Mouse (Mus musculus) stomach, embryonic 14.5 days (tissue): ENCODE data around the gene Sez6l. TPM values are rescaled to one million over a fixed set of nuclear protein-coding genes. Genes with fewer than 3 reads are reported as not detected.

ENCODE experiments used
- ATAC-seq: fragments of 200-750 bp; cut with Nextera tagmentation; 2 replicates; pipeline ENCODE4 v1.8.0; 2017; ENCODE audit warnings: low read depth, moderate TSS enrichment; ENCODE audit not compliant: insufficient number of reproducible peaks, insufficient read depth, low FRiP score
- H3K27ac ChIP-seq: fragments of 300-500 bp; sonication (generic); 2 replicates; pipeline ENCODE4 v1.5.1; 2014; ENCODE audit warnings: mild to moderate bottlenecking, low read length, moderate library complexity, mixed read lengths
- H3K27me3 ChIP-seq: fragments of 300-500 bp; sonication (generic); 2 replicates; pipeline ENCODE4 v1.6.1; 2014; ENCODE audit warnings: low read length, control low read depth, mixed read lengths; ENCODE audit not compliant: control insufficient read depth, insufficient read depth
- H3K36me3 ChIP-seq: fragments of 300-500 bp; sonication (generic); 2 replicates; pipeline ENCODE4 v1.6.1; 2014; ENCODE audit warnings: mild to moderate bottlenecking, control low read depth, low read length, moderate library complexity, mixed read lengths; ENCODE audit not compliant: control insufficient read depth, insufficient read depth
- H3K4me1 ChIP-seq: fragments of 300-500 bp; sonication (generic); 2 replicates; pipeline ENCODE4 v1.6.1; 2014; ENCODE audit warnings: low read length, control low read depth, mixed read lengths; ENCODE audit not compliant: control insufficient read depth, insufficient read depth
- H3K4me2 ChIP-seq: fragments of 300-500 bp; sonication (generic); replicated peaks from 2 replicates; pipeline ENCODE4 v1.6.1; 2014; ENCODE audit warnings: low read depth, low read length, control low read depth
- H3K4me3 ChIP-seq: fragments of 300-500 bp; sonication (generic); 2 replicates; pipeline ENCODE4 v1.5.1; 2014; ENCODE audit warnings: low read depth, low read length, control low read depth
- H3K9ac ChIP-seq: fragments of 300-500 bp; sonication (generic); replicated peaks from 2 replicates; pipeline ENCODE4 v1.6.1; 2014; ENCODE audit warnings: low read depth, mild to moderate bottlenecking, control low read depth, low read length, moderate library complexity, mixed read lengths
- H3K9me3 ChIP-seq: fragments of 300-500 bp; sonication (generic); 2 replicates; pipeline ENCODE4 v1.6.1; 2016; ENCODE audit warnings: low read depth, low read length, control low read depth; ENCODE audit not compliant: control insufficient read depth
- WGBS: fragments of 180-500 bp; shearing (Covaris S2); extraction: QIAGEN DNeasy Blood & Tissue Kit; methylation state at CpG from one replicate; pipeline ENCODE4 v1.1.7; 2014; 5-methylcytosine and 5-hydroxymethylcytosine counted together
- polyA plus RNA-seq: library from polyadenylated mRNA; unstranded; fragments of >200 nt; fragmentation: Nextera tagmentation; extraction: Ambion mirVana; gene quantifications from 2 replicates; pipeline ENCODE4 v1.2.1, GENCODE M21; 2014

The Sez6l gene
- 2.3 and 2.6 TPM in 2 replicates for polyA plus RNA-seq

DNA sequence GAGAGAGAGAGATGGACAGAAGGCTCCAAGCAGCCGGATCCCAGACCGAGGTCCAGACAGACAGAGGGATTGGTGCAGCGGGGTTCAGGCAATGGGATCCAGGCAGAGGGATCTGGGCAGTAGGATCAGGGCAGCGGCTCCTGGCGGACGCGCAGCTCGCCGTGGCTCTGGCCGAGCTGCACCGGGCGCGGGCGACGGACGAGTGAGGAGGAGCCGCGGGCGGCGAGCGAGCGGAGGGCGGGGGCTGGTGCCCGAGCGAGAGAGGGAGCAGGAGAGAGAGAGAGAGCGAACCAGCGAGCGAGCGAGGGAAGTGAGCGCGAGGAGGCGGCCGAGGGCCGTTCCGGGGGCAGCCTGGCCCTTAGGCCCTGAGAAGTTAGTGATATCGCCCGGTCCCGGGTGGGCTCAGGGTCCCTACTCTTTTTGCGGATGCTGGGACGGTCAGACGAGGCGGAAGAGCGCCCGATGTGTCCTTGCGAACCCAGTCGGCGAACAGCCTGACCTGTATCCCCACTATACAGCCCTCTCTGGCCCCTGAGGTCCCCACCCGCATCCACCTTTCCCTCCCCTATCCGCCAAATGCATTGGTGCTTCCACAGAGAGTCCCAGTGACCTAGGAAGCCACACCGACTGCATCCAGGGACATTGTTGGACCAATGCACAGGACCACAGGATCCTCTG lies at the start of gene Sez6l:
Gene Sez6l, minus strand, starts transcription at position 193 of the 678 bp plus-strand sequence.
- Histone ChIP-seq H3K4me3 (peak within 1 kb of the TSS; percentile 35), H3K36me3 (no peaks in the 10 kb centered on the region), H3K4me1 (peaks cover 7% of the 10 kb centered on the region; the same call in 1 of the 2 replicates), H3K27ac (no peak within 1 kb of the TSS), H3K27me3 (peaks cover 27% of the 10 kb centered on the region), H3K9ac (no peak within 1 kb of the TSS), H3K4me2 (peak within 1 kb of the TSS; percentile 63), H3K9me3 (no peaks in the 10 kb centered on the region)
- ATAC-seq, result peak; percentile 39; the same call in 1 of the 2 replicates
- WGBS, result under 1% methylated on average over 49 of the region's 50 CpGs

DNA sequence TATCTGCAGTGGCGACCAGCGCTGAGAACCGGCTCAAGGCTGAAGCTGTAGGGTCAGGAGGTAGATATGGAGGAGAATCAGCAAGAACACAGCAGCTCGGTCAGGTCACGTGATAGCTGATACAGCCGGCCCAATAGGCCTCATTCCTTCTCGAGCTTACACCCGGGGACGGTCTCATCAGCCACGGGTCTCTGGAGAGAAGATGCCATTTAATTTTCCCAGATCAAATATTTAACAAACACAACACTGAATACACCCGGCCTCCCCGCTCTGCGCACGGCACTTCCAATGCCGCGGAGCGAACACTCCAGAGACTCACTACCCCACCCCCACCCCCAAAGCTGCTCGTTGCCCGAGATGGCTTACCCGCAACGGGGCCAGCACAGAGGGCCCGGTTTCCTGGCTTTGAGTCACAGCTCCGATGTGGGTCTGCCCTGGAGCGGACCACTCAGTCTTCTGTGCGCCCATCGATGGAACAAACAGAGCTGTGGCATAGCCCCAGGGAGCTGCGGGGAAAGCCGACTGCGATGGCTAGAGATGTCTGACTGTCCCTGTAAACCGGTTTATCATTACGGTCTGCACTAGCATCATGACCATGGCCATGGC lies 48.7 kb upstream of the Sez6l start:
- no peak overlapping the region for H3K4me3 ChIP-seq
- ATAC-seq, result no peak

DNA sequence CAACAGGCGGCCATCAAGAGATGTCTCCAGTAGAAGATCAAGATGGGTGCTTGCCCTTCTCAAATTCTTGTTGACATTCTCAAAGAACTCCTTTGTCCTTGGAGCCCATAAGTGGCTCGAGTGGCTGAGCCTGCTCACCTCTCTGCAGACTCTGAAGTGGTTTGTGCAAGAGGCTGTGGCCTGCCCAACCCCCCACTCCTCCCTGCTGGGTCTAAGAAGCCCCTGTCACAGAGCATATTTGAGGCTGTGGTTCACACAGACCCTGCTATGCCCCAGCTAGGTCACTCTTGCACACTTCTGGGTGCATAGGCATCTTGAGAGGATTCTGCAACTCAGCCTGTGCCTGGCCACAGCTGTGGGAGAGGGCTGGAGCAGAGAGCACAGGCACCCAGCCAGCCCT lies 46.0 kb upstream of the Sez6l start:
- no peaks in the 10 kb centered on the region for H3K9me3 ChIP-seq
- H3K4me3 ChIP-seq, result no peak overlapping the region
- no peaks in the 10 kb centered on the region for H3K4me1 ChIP-seq
- no peaks in the 10 kb centered on the region for H3K36me3 ChIP-seq
- ATAC-seq, result no peak
- H3K9ac ChIP-seq, result no peak overlapping the region
- no peaks in the 10 kb centered on the region for H3K27me3 ChIP-seq
- no peak overlapping the region for H3K27ac ChIP-seq
- WGBS, result 38% methylated on average over 2 of the region's 2 CpGs
- no peak overlapping the region for H3K4me2 ChIP-seq

More for the DNA sequence above, 48.7 kb upstream of the Sez6l start:
- no peaks in the 10 kb centered on the region for H3K4me1 ChIP-seq
- WGBS, result 43% methylated on average over 31 of the region's 31 CpGs
- no peak overlapping the region for H3K9ac ChIP-seq
- H3K27ac ChIP-seq, result no peak overlapping the region
- H3K4me2 ChIP-seq, result peak overlapping the region; percentile 31; the same call in 1 of the 2 replicates
- no peaks in the 10 kb centered on the region for H3K9me3 ChIP-seq
- H3K27me3 ChIP-seq, result no peaks in the 10 kb centered on the region
- H3K36me3 ChIP-seq, result no peaks in the 10 kb centered on the region

DNA sequence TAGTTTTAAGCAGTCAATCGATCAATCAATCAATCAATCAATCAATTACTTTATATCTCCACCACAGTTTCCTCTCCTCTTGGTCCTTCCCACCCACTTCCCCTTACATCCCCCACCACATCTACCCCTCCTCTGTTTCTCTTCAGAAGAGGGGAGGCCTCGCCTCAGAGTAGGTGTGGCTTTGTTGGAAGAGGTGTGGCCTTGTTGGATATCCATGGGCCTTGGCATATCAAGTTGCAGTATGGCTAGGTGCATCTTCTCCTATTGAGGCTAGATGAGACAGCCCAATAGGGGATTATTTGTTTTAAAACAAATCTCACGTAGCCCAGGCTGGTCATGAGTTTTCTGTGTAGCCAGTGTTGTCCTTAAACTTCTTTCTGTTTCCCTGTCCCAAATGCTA lies 43.3 kb upstream of the Sez6l start:
- no peak overlapping the region for H3K4me2 ChIP-seq
- H3K9ac ChIP-seq, result no peak overlapping the region
- no peaks in the 10 kb centered on the region for H3K36me3 ChIP-seq
- 50% methylated on average over 3 of the region's 3 CpGs for WGBS
- ATAC-seq, result no peak
- no peak overlapping the region for H3K4me3 ChIP-seq
- no peaks in the 10 kb centered on the region for H3K4me1 ChIP-seq
- no peaks in the 10 kb centered on the region for H3K27me3 ChIP-seq
- H3K9me3 ChIP-seq, result no peaks in the 10 kb centered on the region
- H3K27ac ChIP-seq, result no peak overlapping the region

DNA sequence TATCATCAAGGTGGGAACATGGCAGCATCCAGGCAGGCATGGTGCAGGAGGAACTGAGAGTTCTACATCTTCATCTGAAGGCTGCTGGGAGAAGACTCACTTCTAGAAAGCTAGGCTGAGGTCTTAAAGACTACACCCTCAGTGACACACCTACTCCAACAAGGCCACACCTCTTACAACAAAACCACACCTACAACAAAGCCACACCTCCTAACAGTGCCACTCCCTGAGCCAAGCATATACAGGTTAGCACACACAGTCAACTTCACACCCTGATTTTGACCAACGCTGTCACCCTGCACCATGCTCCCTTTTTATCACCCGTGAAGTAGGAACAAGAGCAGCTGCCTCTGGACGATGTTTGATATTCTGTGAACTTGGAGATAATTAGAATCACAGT lies 42.4 kb upstream of the Sez6l start:
- 79% methylated on average over 3 of the region's 3 CpGs for WGBS
- no peaks in the 10 kb centered on the region for H3K36me3 ChIP-seq
- H3K27me3 ChIP-seq, result no peaks in the 10 kb centered on the region
- no peak for ATAC-seq
- H3K9me3 ChIP-seq, result no peaks in the 10 kb centered on the region
- H3K4me1 ChIP-seq, result no peaks in the 10 kb centered on the region
- H3K9ac ChIP-seq, result no peak overlapping the region
- no peak overlapping the region for H3K27ac ChIP-seq
- no peak overlapping the region for H3K4me3 ChIP-seq
- no peak overlapping the region for H3K4me2 ChIP-seq

DNA sequence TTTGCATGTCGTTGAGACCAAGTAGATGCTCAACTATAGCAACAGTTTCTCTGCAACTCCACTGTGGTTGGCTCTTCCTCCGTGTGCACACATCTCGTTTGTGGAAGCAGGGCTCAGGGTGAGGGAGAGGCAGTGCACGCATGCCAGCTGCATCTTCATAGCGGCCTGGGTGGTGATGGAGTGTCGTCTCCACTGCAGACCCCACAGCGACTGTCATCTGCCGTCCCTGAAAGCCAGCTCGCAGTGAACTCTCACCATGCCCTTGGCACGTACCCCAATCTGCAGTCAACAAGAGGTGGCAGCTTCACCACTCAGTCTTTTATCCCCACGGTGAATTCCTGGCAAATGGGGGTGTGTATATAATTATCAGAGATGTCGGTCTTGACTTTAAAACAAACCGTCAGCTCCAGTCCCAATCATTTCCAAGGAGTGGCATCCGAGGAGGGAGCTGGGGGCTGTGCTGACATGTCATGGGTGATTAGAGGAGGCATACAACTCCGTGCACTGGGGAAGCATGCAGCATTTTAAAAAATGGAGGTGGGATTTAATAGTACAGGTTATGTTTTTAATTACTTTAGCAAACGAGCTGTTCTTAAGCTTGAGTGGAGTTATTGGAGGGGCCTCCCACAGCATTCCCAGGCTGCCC lies 40.7 kb upstream of the Sez6l start:
- H3K4me1 ChIP-seq, result no peaks in the 10 kb centered on the region
- no peaks in the 10 kb centered on the region for H3K9me3 ChIP-seq
- ATAC-seq, result no peak
- H3K36me3 ChIP-seq, result no peaks in the 10 kb centered on the region
- no peak overlapping the region for H3K9ac ChIP-seq
- H3K27ac ChIP-seq, result no peak overlapping the region
- H3K27me3 ChIP-seq, result no peaks in the 10 kb centered on the region
- no peak overlapping the region for H3K4me3 ChIP-seq
- WGBS, result 72% methylated on average over 16 of the region's 16 CpGs
- no peak overlapping the region for H3K4me2 ChIP-seq

DNA sequence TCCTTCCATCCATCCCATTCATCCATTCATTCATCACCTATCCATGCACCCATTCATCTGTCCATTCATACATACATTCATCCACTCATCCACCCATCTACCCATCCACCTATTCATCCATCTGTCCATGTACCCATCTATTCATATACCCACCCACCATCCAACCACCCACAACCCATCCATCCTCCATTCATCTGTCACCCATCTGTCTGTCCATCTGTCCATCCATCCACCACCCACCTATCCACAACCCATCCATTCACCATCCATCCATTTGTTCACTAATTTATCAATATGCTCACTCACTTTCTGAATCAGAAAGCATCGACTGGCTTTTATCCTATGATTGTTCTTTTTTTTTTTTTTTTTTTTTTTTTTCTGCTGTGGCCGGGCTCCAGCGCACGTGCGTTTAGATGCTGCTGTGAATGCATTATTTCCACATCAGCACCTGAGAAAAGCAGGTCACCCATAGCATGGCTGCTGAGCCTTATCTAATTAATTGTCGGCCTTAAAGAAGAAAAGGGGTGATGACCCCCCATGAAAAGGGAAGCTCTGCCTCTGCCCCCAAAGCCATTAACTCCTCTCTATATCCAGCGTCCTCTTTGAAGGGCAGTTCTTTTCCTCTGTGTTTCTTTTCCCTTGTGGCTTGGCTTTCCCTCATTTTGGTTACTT lies 39.1 kb upstream of the Sez6l start:
- no peak for ATAC-seq
- Histone ChIP-seq H3K9me3 (no peaks in the 10 kb centered on the region), H3K4me2 (no peak overlapping the region), H3K4me3 (no peak overlapping the region), H3K4me1 (no peaks in the 10 kb centered on the region), H3K27ac (no peak overlapping the region), H3K27me3 (no peaks in the 10 kb centered on the region), H3K9ac (no peak overlapping the region), H3K36me3 (no peaks in the 10 kb centered on the region)
- WGBS, result 86% methylated on average over 7 of the region's 7 CpGs

DNA sequence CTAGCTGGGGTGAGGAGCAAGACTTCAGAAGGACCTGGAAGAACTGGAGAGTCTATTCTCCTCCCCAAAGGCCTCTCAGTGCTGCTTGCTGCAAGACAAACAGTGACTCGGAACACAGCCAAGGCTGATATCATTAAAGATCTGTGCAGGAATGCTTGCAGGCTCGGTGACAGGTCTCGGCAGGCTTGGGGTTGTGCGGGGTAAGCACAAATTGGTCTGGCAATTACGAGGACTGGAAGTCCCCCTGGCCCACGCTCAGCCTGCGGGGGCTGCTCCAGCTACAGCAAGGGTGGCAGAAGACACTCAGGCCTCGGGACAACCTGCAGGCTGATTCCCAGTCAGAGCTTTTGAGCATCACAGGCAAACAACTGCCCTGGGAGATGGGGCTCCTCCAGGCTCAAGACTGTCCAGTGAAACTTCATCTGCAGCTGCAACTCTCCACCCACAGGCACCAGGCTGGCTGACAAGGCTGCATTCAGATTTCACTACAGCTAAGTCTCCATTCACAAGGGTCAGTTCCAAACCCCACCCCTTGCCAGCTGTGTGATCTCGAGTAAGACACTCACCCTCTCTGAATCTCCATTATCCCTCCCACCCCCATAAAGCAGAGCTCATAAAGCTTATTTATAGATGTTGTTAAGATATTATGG lies 31.0 kb upstream of the Sez6l start:
- H3K4me1 ChIP-seq, result peaks cover 10% of the 10 kb centered on the region; the same call in 1 of the 2 replicates
- H3K27me3 ChIP-seq, result no peaks in the 10 kb centered on the region
- no peaks in the 10 kb centered on the region for H3K36me3 ChIP-seq
- peak overlapping the region; percentile 35; the same call in 1 of the 2 replicates for H3K27ac ChIP-seq
- no peak overlapping the region for H3K9ac ChIP-seq
- H3K4me2 ChIP-seq, result no peak overlapping the region
- H3K9me3 ChIP-seq, result no peaks in the 10 kb centered on the region
- ATAC-seq, result 0 out of 2 replicates have a peak, but pooled peaks have one; percentile 51
- WGBS, result 19% methylated on average over 9 of the region's 9 CpGs
- no peak overlapping the region for H3K4me3 ChIP-seq
